Mouse (Mus musculus) midbrain, embryonic 14.5 days (tissue): ENCODE results near the gene Brca2. TPM values are rescaled to one million over a fixed set of nuclear protein-coding genes. Genes with fewer than 3 reads are reported as not detected.

ENCODE experiments used
- ATAC-seq: fragments of 200-750 bp; cut with Nextera tagmentation; 2 replicates; pipeline ENCODE4 v1.8.0; 2017; ENCODE audit warnings: moderate number of reproducible peaks, moderate library complexity; ENCODE audit not compliant: low FRiP score, low TSS enrichment
- DNase-seq: peaks from one replicate; pipeline ENCODE4 v3.0.0-alpha.2; 2015
- H3K27ac ChIP-seq: fragments of 300-500 bp; sonication (generic); replicated peaks from 2 replicates; pipeline ENCODE4 v1.5.1; 2014; ENCODE audit warnings: mild to moderate bottlenecking, low read depth, low read length, moderate library complexity
- H3K27me3 ChIP-seq: fragments of 300-500 bp; sonication (generic); 2 replicates; pipeline ENCODE4 v1.6.1; 2014; ENCODE audit warnings: low read length, control low read depth, mixed read lengths; ENCODE audit not compliant: control insufficient read depth, insufficient read depth
- H3K36me3 ChIP-seq: fragments of 300-500 bp; sonication (generic); 2 replicates; pipeline ENCODE4 v1.6.1; 2014; ENCODE audit warnings: low read length, control low read depth; ENCODE audit not compliant: control insufficient read depth, insufficient read depth
- H3K4me1 ChIP-seq: fragments of 300-500 bp; sonication (generic); 2 replicates; pipeline ENCODE4 v1.6.1; 2014; ENCODE audit warnings: mild to moderate bottlenecking, antibody characterized with exemption, low read length, control low read depth; ENCODE audit not compliant: control insufficient read depth, insufficient read depth
- H3K4me2 ChIP-seq: fragments of 300-500 bp; sonication (generic); 2 replicates; pipeline ENCODE4 v1.6.1; 2014; ENCODE audit warnings: mild to moderate bottlenecking, low read length, moderate library complexity
- H3K4me3 ChIP-seq: fragments of 300-500 bp; sonication (generic); replicated peaks from 2 replicates; pipeline ENCODE4 v1.5.1; 2014; ENCODE audit warnings: low read depth, low read length
- H3K9ac ChIP-seq: fragments of 300-500 bp; sonication (generic); replicated peaks from 2 replicates; pipeline ENCODE4 v1.6.1; 2014; ENCODE audit warnings: mild to moderate bottlenecking, low read length, moderate library complexity
- H3K9me3 ChIP-seq: fragments of 300-500 bp; sonication (generic); 2 replicates; pipeline ENCODE4 v1.6.1; 2016; ENCODE audit warnings: low read length, control low read depth, mixed read lengths; ENCODE audit not compliant: control insufficient read depth
- WGBS: fragments of 180-500 bp; shearing (Covaris S2); extraction: QIAGEN DNeasy Blood & Tissue Kit; methylation state at CpG from one replicate; pipeline ENCODE4 v1.1.7; 2014; 5-methylcytosine and 5-hydroxymethylcytosine counted together
- polyA plus RNA-seq: library from polyadenylated mRNA; unstranded; fragments of >200 nt; fragmentation: Nextera tagmentation; extraction: Ambion mirVana; gene quantifications from 2 replicates; pipeline ENCODE4 v1.2.1, GENCODE M21; 2014

Brca2 gene
- polyA plus RNA-seq, 1 experiment from 2014 or later: 12.1 TPM

DNA sequence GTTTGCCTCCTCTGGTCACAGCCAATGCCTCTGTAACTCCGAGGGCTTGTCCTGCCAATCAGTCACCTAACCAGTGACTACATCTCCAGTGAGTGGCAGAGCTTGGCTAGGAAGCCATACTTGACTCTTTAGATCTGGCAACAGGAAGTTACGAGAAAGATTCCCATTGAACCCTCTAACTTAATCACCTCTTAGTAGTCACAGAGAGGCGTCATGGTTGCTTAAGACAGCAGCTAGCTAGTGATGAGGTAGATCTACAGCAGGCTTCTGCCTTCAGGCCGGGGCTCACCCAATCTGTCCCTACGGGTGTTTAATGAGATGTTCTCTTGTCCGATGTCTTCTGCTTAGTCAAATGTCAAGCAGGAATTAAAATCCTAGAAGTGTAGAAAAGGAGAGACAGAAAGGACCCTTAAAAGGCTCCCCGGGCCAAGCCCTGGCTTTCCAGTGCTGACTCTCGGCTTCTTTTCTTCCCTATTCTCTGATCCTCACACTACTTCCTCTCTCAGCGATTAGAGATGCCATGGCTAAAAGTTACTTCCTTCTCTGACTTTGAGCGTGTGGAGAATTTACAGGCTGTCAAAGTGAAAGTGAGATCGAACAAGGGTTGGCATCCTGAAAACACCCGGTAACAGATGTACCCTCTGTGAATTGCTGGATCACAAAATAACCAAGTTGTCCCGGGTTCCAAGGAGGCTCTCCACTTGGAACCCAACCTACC is 69.9 kb downstream of the Brca2 start:
- Histone ChIP-seq H3K4me3 (peak overlapping the region; percentile 82; the same call in 1 of the 2 replicates), H3K4me2 (peak overlapping the region; percentile 99), H3K36me3 (no peaks in the 10 kb centered on the region), H3K9ac (0 out of 2 replicates have a peak overlapping the region, but pooled peaks have one; percentile 65), H3K27me3 (peaks cover 15% of the 10 kb centered on the region; the same call in 1 of the 2 replicates), H3K9me3 (no peaks in the 10 kb centered on the region), H3K4me1 (peaks cover 5% of the 10 kb centered on the region; the same call in 1 of the 2 replicates), H3K27ac (no peak overlapping the region)
- ATAC-seq (no peak), DNase-seq (no peak)
- WGBS: 81% methylated on average over 13 of the region's 13 CpGs

DNA sequence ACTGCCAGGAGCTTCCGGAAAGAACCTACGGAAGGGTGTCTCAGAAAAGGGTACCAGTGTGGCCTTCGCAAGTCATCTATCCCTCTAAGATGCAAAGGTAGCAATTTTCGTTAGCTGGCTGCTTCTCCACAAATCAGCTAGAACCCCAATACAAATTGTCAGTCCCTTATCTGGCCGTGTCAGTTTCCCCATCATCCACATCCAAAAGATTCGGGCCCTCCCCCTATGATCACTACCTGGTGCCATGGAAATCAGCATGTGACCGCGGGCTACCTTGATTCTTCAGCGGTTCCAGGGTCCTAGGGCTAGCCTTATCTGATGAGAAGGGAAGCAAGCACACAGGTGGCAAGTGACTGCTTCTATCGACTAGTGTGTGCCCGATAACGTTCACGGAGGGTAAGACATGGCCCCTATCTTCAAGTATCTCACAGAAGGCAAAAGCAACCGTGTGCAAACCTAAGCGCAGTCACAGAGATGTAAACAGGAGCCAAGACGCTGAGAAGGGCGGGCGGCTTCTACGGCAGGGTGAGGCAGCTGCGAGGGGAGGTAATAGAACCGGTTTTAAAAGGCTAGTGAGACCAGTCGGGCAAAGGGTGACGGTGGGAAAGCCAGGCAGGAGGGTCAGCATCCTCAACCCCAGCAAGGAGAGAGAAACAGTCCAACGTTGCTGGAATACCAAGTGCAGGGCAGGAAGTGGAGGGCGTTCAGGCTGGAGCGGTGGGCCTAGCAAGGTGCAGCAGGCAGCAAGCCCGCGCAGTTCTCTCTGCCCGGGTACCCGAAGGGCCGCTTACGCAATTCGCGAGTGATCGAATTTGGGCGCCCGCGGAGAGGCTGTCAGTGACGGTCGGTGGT is 70.7 kb downstream of the Brca2 start:
- Histone ChIP-seq H3K36me3 (no peaks in the 10 kb centered on the region), H3K4me2 (peak overlapping the region; percentile 99), H3K9me3 (no peaks in the 10 kb centered on the region), H3K27me3 (peaks cover 15% of the 10 kb centered on the region; the same call in 1 of the 2 replicates), H3K9ac (peak overlapping the region; percentile 65), H3K27ac (no peak overlapping the region), H3K4me1 (peaks cover 5% of the 10 kb centered on the region; the same call in 1 of the 2 replicates), H3K4me3 (peak overlapping the region; percentile 82)
- ATAC-seq (peak; percentile 40; the same call in 1 of the 2 replicates), DNase-seq (peak; percentile 56)
- WGBS: 11% methylated on average over 40 of the region's 40 CpGs

DNA sequence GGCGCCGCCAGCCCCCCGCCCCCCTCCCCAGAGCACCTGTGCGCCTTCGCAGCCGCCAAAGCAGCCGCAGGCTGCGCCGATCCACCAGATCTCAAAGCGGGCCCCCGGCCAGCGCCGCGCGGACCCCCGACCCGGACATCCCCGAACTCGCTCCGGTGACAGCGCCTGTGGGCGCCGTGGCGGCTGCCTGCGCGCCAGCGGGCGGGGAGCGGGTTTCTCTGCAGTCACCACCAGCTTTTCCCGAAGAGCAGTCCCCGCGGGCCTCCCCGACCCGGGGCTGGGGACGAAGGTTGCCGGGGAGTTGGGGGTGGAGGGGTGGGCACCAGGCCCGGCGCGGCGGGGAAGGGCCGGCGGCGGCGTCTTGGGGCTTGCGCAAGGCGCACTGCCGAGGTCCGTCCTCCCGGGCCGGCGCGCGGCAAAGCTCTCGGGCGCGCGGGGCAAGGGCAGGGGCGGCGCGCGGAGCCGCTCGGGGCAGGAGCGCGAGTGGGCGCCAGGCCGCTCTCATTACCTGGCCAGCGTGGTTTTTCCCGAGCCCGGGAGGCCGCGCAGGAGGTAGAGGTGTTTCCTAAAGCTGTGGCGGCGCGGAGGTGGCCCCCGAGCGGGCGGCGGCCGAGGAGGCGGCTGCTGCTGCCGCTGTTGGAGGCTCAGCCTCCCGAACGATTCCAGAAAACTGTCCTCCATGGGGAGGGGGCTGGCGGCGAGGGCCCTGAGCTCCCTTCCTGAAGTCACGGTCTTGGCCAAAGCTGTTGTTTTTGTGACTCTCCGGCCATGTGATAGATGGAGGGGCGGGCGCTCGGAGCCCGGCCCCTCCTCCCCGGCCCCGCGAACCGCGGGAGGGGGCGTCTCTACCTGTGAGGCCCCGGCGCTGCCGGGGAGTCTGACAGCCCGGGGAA is 71.6 kb downstream of the Brca2 start:
- peak; percentile 70 for ATAC-seq
- Histone ChIP-seq H3K4me1 (peaks cover 5% of the 10 kb centered on the region; the same call in 1 of the 2 replicates), H3K36me3 (no peaks in the 10 kb centered on the region), H3K9me3 (no peaks in the 10 kb centered on the region), H3K27ac (peak overlapping the region; percentile 2; the same call in 1 of the 2 replicates), H3K4me2 (peak overlapping the region; percentile 99), H3K4me3 (peak overlapping the region; percentile 82), H3K27me3 (peaks cover 15% of the 10 kb centered on the region; the same call in 1 of the 2 replicates), H3K9ac (peak overlapping the region; percentile 65)
- WGBS: under 1% methylated on average over 99 of the region's 102 CpGs
- DNase-seq: peak; percentile 65

DNA sequence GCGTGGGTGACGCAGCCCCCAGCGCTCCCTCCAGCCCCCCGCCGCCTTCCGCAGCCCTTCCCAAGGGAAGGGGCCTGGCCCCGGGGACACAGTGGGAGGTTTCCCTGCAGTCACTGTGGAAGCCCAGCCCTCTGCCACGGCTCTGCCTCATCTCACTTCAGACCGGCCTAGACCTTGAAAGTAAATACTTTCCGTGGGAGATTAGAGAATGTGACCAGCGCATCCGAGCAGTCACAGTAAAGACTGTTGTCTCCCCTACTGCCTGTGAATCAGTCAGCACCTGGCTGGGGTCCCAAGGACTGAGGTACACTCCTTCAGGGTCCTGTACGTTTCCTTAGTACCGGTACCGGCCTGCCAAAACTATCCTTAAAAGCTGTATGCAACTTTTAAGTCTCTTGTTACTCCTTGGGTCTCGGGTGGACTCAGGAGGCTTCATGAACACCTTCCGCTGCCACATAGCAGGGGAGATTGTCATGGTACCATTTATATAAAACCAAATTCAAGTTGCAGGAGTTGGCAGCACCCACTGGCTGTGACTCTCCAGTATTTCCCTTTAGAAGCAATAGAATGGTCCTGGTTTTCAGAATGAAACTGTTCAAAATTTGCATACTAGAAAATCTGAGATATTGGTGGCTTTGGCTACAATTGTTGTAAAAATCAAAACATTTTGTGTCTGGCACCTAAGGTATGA is 72.4 kb downstream of the Brca2 start:
- Histone ChIP-seq H3K27ac (no peak overlapping the region; the same call in 1 of the 2 replicates), H3K36me3 (no peaks in the 10 kb centered on the region), H3K4me2 (peak overlapping the region; percentile 99), H3K4me1 (peaks cover 5% of the 10 kb centered on the region; the same call in 1 of the 2 replicates), H3K9ac (peak overlapping the region; percentile 65), H3K27me3 (peaks cover 15% of the 10 kb centered on the region; the same call in 1 of the 2 replicates), H3K4me3 (peak overlapping the region; percentile 82), H3K9me3 (no peaks in the 10 kb centered on the region)
- ATAC-seq (no peak), DNase-seq (no peak)
- WGBS: 7% methylated on average over 17 of the region's 17 CpGs

DNA sequence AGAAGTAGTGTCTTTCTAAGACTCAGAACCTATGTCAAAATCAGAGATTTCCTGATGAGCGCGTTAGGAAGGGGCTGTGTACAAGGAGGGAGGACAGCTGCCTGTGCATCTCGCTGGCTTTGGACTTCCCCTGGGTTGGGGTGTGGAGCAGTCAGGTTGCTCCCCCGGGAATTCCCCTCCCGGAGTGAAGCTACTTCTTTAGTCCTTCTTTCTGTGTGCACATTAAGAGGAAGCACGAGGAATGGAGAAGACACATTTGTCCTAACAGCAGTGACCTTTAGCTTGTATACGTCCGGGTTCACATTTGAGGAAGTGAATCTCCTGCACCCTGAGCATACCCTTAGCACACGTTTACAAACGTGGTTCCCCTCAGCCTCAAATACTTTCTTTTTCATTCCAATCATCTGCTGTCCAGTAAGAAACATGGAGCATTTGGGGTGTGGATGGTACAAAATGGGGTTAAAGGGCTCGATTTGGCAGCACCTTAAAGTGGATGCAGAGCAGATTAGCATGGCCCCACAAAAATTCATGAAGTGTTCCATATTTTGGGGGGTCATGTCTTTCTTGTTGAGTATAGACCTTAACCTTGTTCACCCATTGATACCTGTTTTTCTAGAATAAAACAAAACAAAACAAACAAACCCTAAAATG is 73.1 kb downstream of the Brca2 start:
- 56% methylated on average over 11 of the region's 11 CpGs for WGBS
- no peak overlapping the region for H3K4me2 ChIP-seq
- H3K4me3 ChIP-seq: no peak overlapping the region

DNA sequence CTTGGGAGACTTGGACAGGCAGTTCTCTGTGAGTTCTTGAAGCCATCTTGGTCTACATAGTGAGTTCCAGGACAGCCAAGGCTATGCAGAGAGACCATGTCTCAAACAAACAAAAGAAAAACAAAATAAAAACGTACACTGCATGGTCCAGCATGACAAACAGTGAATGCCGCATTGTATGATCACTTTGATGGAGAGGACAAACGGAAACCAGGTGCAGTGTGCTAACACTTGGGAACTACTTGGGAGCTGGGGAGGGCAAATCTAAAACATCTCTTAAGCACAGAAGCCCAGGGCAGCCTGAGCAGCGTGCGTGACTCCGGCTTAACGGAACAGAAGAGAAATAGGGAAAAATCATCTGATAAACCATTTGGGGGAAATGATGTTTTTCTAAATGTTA is 74.7 kb downstream of the Brca2 start, which contains the start of gene N4bp2l1:
Gene N4bp2l1 (minus strand): TSS at position 101 of the 400 bp plus-strand sequence.
- Histone ChIP-seq H3K4me1 (peaks cover 5% of the 10 kb centered on the region; the same call in 1 of the 2 replicates), H3K4me3 (no peak within 1 kb of the TSS), H3K9me3 (no peaks in the 10 kb centered on the region), H3K9ac (no peak within 1 kb of the TSS), H3K27ac (no peak within 1 kb of the TSS), H3K4me2 (no peak within 1 kb of the TSS), H3K27me3 (peaks cover 11% of the 10 kb centered on the region; the same call in 1 of the 2 replicates), H3K36me3 (no peaks in the 10 kb centered on the region; the same call in 1 of the 2 replicates)
- DNase-seq: no peak
- WGBS: 89% methylated on average over 7 of the region's 7 CpGs
- ATAC-seq: no peak

More for the DNA sequence above, 73.1 kb downstream of the Brca2 start:
- H3K4me1 ChIP-seq: peaks cover 5% of the 10 kb centered on the region; the same call in 1 of the 2 replicates
- ATAC-seq: no peak
- no peak for DNase-seq
- H3K36me3 ChIP-seq: no peaks in the 10 kb centered on the region
- no peak overlapping the region for H3K9ac ChIP-seq
- H3K27me3 ChIP-seq: peaks cover 15% of the 10 kb centered on the region; the same call in 1 of the 2 replicates
- H3K27ac ChIP-seq: no peak overlapping the region
- no peaks in the 10 kb centered on the region for H3K9me3 ChIP-seq
